Mouse (Mus musculus): ENCODE measurements around the gene Clasp1.

DNA sequence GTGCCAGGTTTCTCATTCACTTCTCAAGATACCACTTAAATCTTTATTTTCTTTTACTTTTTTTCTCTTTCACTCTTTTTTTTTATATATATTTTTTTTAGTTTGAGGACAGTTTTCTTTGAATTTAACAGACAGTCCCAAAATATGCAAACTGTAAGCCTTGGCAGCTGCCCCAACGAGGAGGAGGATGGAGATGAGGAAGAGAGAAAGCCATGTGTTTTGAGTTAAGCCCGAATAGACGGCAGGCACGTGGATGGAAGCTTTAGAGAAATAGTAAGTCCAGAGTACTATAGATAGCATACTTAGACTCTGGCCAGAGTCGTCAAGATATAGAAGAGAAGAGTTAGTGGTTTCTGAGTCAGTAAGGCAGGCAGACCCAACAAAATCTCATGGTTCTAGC, 11.1 kb upstream of the Clasp1 start:
- TF ChIP-seq CTCF (IDR thresholded peaks at IDR 0.05; ENCODE audit: insufficient read depth, low read depth, low read length) (no peak), POLR2A (IDR thresholded peaks at IDR 0.05; ENCODE audit: insufficient read depth, low read depth, low read length) (no peak)

Data from olfactory bulb, adult 2 months (tissue).